Mouse (Mus musculus) heart, embryonic 11.5 days (tissue): ENCODE data around the gene Birc6. TPM values are rescaled to one million over a fixed set of nuclear protein-coding genes. Genes with fewer than 3 reads are reported as not detected.

Experiments used
- ATAC-seq: fragments of 200-750 bp; cut with Nextera tagmentation; replicated peaks from 2 replicates; pipeline ENCODE4 v1.8.0; 2017; ENCODE audit warnings: moderate library complexity; ENCODE audit not compliant: insufficient number of reproducible peaks, low FRiP score, low TSS enrichment
- H3K27ac ChIP-seq: fragments of 300-500 bp; sonication (generic); 2 replicates; pipeline ENCODE4 v1.5.1; 2014; ENCODE audit warnings: mild to moderate bottlenecking, low read depth, low read length
- H3K27me3 ChIP-seq: fragments of 300-500 bp; sonication (generic); 2 replicates; pipeline ENCODE4 v1.6.1; 2014; ENCODE audit warnings: mild to moderate bottlenecking, low read length, mixed read lengths; ENCODE audit not compliant: control insufficient read depth, insufficient read depth
- H3K36me3 ChIP-seq: fragments of 300-500 bp; sonication (generic); 2 replicates; pipeline ENCODE4 v1.6.1; 2014; ENCODE audit warnings: mild to moderate bottlenecking, low read length, moderate library complexity, mixed read lengths; ENCODE audit not compliant: control insufficient read depth, insufficient read depth
- H3K4me1 ChIP-seq: fragments of 300-500 bp; sonication (generic); 2 replicates; pipeline ENCODE4 v1.6.1; 2014; ENCODE audit warnings: low read length; ENCODE audit not compliant: control insufficient read depth, insufficient read depth
- H3K4me2 ChIP-seq: fragments of 300-500 bp; sonication (generic); 2 replicates; pipeline ENCODE4 v1.6.1; 2014; ENCODE audit warnings: mild to moderate bottlenecking, moderate library complexity
- H3K4me3 ChIP-seq: fragments of 300-500 bp; sonication (generic); 2 replicates; pipeline ENCODE4 v1.5.1; 2014; ENCODE audit warnings: low read depth, low read length
- H3K9ac ChIP-seq: fragments of 300-500 bp; sonication (generic); 2 replicates; pipeline ENCODE4 v1.6.1; 2014; ENCODE audit warnings: mild to moderate bottlenecking, low read depth, low read length, moderate library complexity
- H3K9me3 ChIP-seq: fragments of 300-500 bp; sonication (generic); replicated peaks from 2 replicates; pipeline ENCODE4 v1.6.1; 2016; ENCODE audit warnings: low read length; ENCODE audit not compliant: control insufficient read depth
- WGBS: fragments of 180-500 bp; shearing (Covaris S2); extraction: QIAGEN DNeasy Blood & Tissue Kit; methylation state at CpG from one replicate; pipeline ENCODE4 v1.1.7; 2014; ENCODE audit not compliant: insufficient replicate concordance; 5-methylcytosine and 5-hydroxymethylcytosine counted together
- polyA plus RNA-seq: library from polyadenylated mRNA; unstranded; fragments of >200 nt; fragmentation: Nextera tagmentation; extraction: Ambion mirVana; gene quantifications from 2 replicates; pipeline ENCODE4 v1.2.1, GENCODE M21; 2014

Gene Birc6
- polyA plus RNA-seq, 1 experiment from 2014 or later = 84.8 TPM

- Histone ChIP-seq H3K4me2 (no peak overlapping the region), H3K27ac (no peak overlapping the region), H3K9me3 (no peaks in the 10 kb centered on the region), H3K36me3 (0 out of 2 replicates have a peak, but pooled peaks cover 2% of the 10 kb centered on the region), H3K9ac (no peak overlapping the region), H3K4me1 (0 out of 2 replicates have a peak, but pooled peaks cover 3% of the 10 kb centered on the region), H3K27me3 (no peaks in the 10 kb centered on the region), H3K4me3 (no peak overlapping the region)
- ATAC-seq = no peak
These were observed 204.8 kb downstream of the Birc6 start for GRCm38 (mm10) chr17:74732872-74733271.

DNA sequence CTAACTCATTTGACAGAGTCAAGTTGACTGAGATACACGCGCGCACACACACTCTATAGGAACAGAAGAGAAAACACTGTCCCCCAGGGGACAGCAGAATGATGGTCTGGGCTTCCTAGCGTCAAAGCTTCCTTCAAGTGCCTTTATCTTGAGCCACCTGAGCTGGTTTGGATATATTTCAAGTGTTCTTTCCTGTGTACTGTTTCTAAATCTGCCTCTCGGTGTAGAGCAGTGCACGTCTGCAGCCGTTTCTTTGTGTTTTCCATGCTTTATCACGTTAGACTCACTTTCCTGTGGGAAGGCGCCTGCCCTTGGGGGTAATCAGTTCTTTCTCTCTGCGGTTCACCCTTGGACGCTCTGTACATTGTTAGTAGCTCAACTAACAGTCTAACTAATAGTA, 207.3 kb downstream of the Birc6 start:
- H3K4me3 ChIP-seq = no peak overlapping the region
- H3K9ac ChIP-seq = no peak overlapping the region
- WGBS = 47% methylated on average over 11 of the region's 11 CpGs
- no peaks in the 10 kb centered on the region for H3K27me3 ChIP-seq
- no peak for ATAC-seq
- H3K4me2 ChIP-seq = 0 out of 2 replicates have a peak overlapping the region, but pooled peaks have one; percentile 18
- H3K36me3 ChIP-seq = 0 out of 2 replicates have a peak, but pooled peaks cover 4% of the 10 kb centered on the region
- no peaks in the 10 kb centered on the region for H3K9me3 ChIP-seq
- 0 out of 2 replicates have a peak, but pooled peaks cover 3% of the 10 kb centered on the region for H3K4me1 ChIP-seq
- no peak overlapping the region for H3K27ac ChIP-seq

- no peak for ATAC-seq
- Histone ChIP-seq H3K27ac (no peak overlapping the region), H3K4me1 (no peaks in the 10 kb centered on the region), H3K27me3 (no peaks in the 10 kb centered on the region), H3K4me2 (no peak overlapping the region), H3K36me3 (peaks cover 3% of the 10 kb centered on the region; the same call in 1 of the 2 replicates), H3K9me3 (no peaks in the 10 kb centered on the region), H3K4me3 (no peak overlapping the region), H3K9ac (no peak overlapping the region)
- WGBS = 78% methylated on average over 1 of the region's 1 CpGs
These were observed 221.6 kb downstream of the Birc6 start for GRCm38 (mm10) chr17:74749659-74750058.

DNA sequence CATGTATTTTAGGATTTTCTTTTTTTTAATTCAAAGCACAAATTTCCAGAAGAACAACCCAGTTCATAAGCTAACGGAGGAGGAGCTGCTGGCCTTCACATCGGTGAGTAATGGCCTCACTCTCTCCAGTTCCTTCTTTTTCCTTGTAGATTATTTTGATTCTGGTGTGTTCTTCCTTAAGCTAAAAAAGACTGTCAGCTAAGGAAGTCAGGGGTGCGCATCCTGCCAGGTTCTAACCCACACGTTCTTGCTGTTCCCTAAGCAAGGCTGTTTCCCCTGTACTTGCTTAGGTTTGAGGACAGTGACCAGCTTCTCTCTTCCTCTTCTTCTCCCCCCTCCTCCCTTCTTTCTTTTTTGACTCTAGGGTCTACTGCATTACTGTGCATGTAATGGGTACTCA, 222.9 kb downstream of the Birc6 start:
- ATAC-seq = no peak
- no peaks in the 10 kb centered on the region for H3K27me3 ChIP-seq
- H3K9ac ChIP-seq = no peak overlapping the region
- no peak overlapping the region for H3K4me2 ChIP-seq
- H3K27ac ChIP-seq = no peak overlapping the region
- WGBS = 86% methylated on average over 4 of the region's 4 CpGs
- H3K4me3 ChIP-seq = no peak overlapping the region
- H3K9me3 ChIP-seq = no peaks in the 10 kb centered on the region
- H3K36me3 ChIP-seq = peaks cover 3% of the 10 kb centered on the region; the same call in 1 of the 2 replicates
- H3K4me1 ChIP-seq = no peaks in the 10 kb centered on the region

Other genes starting within 250 kb of the Birc6 start
- 79.6 and 85.3 TPM in 2 replicates for gene Memo1, start 232.8 kb upstream of the Birc6 start, polyA plus RNA-seq
- gene Dpy30, start 204.4 kb upstream of the Birc6 start, polyA plus RNA-seq = 200 and 209 TPM in 2 replicates
- gene Spast, start 189.3 kb upstream of the Birc6 start, polyA plus RNA-seq = 16.2 and 17.5 TPM in 2 replicates
- gene Slc30a6, start 132.7 kb upstream of the Birc6 start, polyA plus RNA-seq = 26.6 and 27.9 TPM in 2 replicates
- 0.17 TPM in 2 replicates for gene Nlrc4, start 69.2 kb upstream of the Birc6 start, polyA plus RNA-seq
- 43.2 and 52.2 TPM in 2 replicates for gene Yipf4, start 38.8 kb upstream of the Birc6 start, polyA plus RNA-seq
- 17.0 and 18.5 TPM in 2 replicates for gene Ttc27, start 189.4 kb downstream of the Birc6 start, polyA plus RNA-seq